Mouse (Mus musculus) bone marrow macrophage, adult 2 months (primary cell): Measurements from ENCODE around the gene Relb.

Source experiments
- CTCF ChIP-seq: IDR thresholded peaks from 2 replicates; pipeline ENCODE4 v1.5.1; 2012; ENCODE audit warnings: low read depth, mild to moderate bottlenecking, low read length, moderate library complexity
- POLR2A ChIP-seq: IDR thresholded peaks from 2 replicates; pipeline ENCODE4 v1.6.1; 2012; ENCODE audit warnings: mild to moderate bottlenecking, low read depth, low read length, borderline replicate concordance

- TF ChIP-seq CTCF (no peak), POLR2A (no peak)
Observed at GRCm38 (mm10) chr7:19557982-19558900, 71.0 kb downstream of the Relb start.
